Mouse (Mus musculus) neural tube, embryonic 11.5 days (tissue): ENCODE data around the gene Il11. TPM values are rescaled to one million over a fixed set of nuclear protein-coding genes. Genes with fewer than 3 reads are reported as not detected.
"Not testable (repeated sequence)": the region's sequence is repeated elsewhere in the genome, so short reads cannot be mapped to it uniquely, and the experiment has no call there.

Source experiments
- ATAC-seq: fragments of 200-750 bp; cut with Nextera tagmentation; 2 replicates; pipeline ENCODE4 v1.8.0; 2017; ENCODE audit warnings: moderate number of reproducible peaks, mild to moderate bottlenecking, moderate TSS enrichment, moderate library complexity; ENCODE audit not compliant: insufficient read depth, low FRiP score, low TSS enrichment
- DNase-seq: peaks from one replicate; pipeline ENCODE4 v3.0.0-alpha.2; 2015; ENCODE audit warnings: low spot score
- H3K27ac ChIP-seq: fragments of 300-500 bp; sonication (generic); 2 replicates; pipeline ENCODE4 v1.5.1; 2014; ENCODE audit warnings: low read depth, mild to moderate bottlenecking, low read length
- H3K27me3 ChIP-seq: fragments of 300-500 bp; sonication (generic); 2 replicates; pipeline ENCODE4 v1.6.1; 2014; ENCODE audit warnings: mild to moderate bottlenecking, low read length, mixed read lengths; ENCODE audit not compliant: control insufficient read depth, insufficient read depth
- H3K36me3 ChIP-seq: fragments of 300-500 bp; sonication (generic); 2 replicates; pipeline ENCODE4 v1.6.1; 2014; ENCODE audit warnings: mild to moderate bottlenecking, low read length, moderate library complexity, mixed read lengths; ENCODE audit not compliant: control insufficient read depth, insufficient read depth
- H3K4me1 ChIP-seq: fragments of 300-500 bp; sonication (generic); 2 replicates; pipeline ENCODE4 v1.6.1; 2014; ENCODE audit warnings: low read length, mixed read lengths; ENCODE audit not compliant: control insufficient read depth, insufficient read depth
- H3K4me2 ChIP-seq: fragments of 300-500 bp; sonication (generic); 2 replicates; pipeline ENCODE4 v1.6.1; 2014; ENCODE audit warnings: low read depth, mild to moderate bottlenecking, moderate library complexity
- H3K4me3 ChIP-seq: fragments of 300-500 bp; sonication (generic); 2 replicates; pipeline ENCODE4 v1.5.1; 2014; ENCODE audit warnings: low read depth, low read length
- H3K9ac ChIP-seq: fragments of 300-500 bp; sonication (generic); 2 replicates; pipeline ENCODE4 v1.6.1; 2014; ENCODE audit warnings: mild to moderate bottlenecking, low read length
- H3K9me3 ChIP-seq: fragments of 300-500 bp; sonication (generic); 2 replicates; pipeline ENCODE4 v1.6.1; 2016; ENCODE audit warnings: low read length; ENCODE audit not compliant: control insufficient read depth
- WGBS: fragments of 180-500 bp; shearing (Covaris S2); extraction: QIAGEN DNeasy Blood & Tissue Kit; methylation state at CpG from one replicate; pipeline ENCODE4 v1.1.7; 2014; 5-methylcytosine and 5-hydroxymethylcytosine counted together
- polyA plus RNA-seq: library from polyadenylated mRNA; unstranded; fragments of >200 nt; fragmentation: Nextera tagmentation; extraction: Ambion mirVana; gene quantifications from 2 replicates; pipeline ENCODE4 v1.2.1, GENCODE M21; 2014

Il11 gene
- polyA plus RNA-seq, 1 experiment from 2014 or later, result 0.16 TPM

- not testable (repeated sequence) for H3K9me3 ChIP-seq, ATAC-seq, DNase-seq, H3K27me3 ChIP-seq
- Histone ChIP-seq H3K27ac (peak overlapping the region; percentile 75), H3K4me1 (peaks cover 11% of the 10 kb centered on the region), H3K4me3 (peak overlapping the region; percentile 89), H3K9ac (peak overlapping the region; percentile 86), H3K36me3 (peaks cover 16% of the 10 kb centered on the region), H3K4me2 (peak overlapping the region; percentile 82)
- WGBS, result 1% methylated on average over 31 of the region's 31 CpGs
Measured at GRCm38 (mm10) chr7:4793248-4793647, 10.6 kb upstream of the Il11 start.

GRCm38 (mm10) chr7:4792278-4793212 lies 9.9 kb upstream of the Il11 start, which contains the start of gene Rpl28:
Gene Rpl28 (plus strand): TSS chr7:4792874.
- Histone ChIP-seq H3K4me1 (peaks cover 11% of the 10 kb centered on the region), H3K9ac (peak within 1 kb of the TSS; percentile 86), H3K27ac (peak within 1 kb of the TSS; percentile 78), H3K4me2 (peak within 1 kb of the TSS; percentile 82), H3K9me3 (no peaks in the 10 kb centered on the region), H3K27me3 (0 out of 2 replicates have a peak, but pooled peaks cover 9% of the 10 kb centered on the region), H3K36me3 (peaks cover 14% of the 10 kb centered on the region), H3K4me3 (peak within 1 kb of the TSS; percentile 89)
- DNase-seq (peak; percentile 95), ATAC-seq (peak; percentile 87)
- WGBS, result 3% methylated on average over 54 of the region's 54 CpGs

GRCm38 (mm10) chr7:4789436-4789935 lies 6.8 kb upstream of the Il11 start, which contains the start of gene Tmem238:
Gene Tmem238 (minus strand): TSS chr7:4789656.
- H3K4me1 ChIP-seq, result peaks cover 11% of the 10 kb centered on the region
- 0 out of 2 replicates have a peak, but pooled peaks have one; percentile 7 for ATAC-seq
- no peak for DNase-seq
- 0 out of 2 replicates have a peak, but pooled peaks cover 2% of the 10 kb centered on the region for H3K36me3 ChIP-seq
- H3K9ac ChIP-seq, result peak within 1 kb of the TSS; percentile 81
- no peak within 1 kb of the TSS for H3K27ac ChIP-seq
- WGBS, result 9% methylated on average over 40 of the region's 40 CpGs
- H3K27me3 ChIP-seq, result 0 out of 2 replicates have a peak, but pooled peaks cover 9% of the 10 kb centered on the region
- peak within 1 kb of the TSS; percentile 88 for H3K4me2 ChIP-seq
- H3K4me3 ChIP-seq, result peak within 1 kb of the TSS; percentile 48
- no peaks in the 10 kb centered on the region for H3K9me3 ChIP-seq

GRCm38 (mm10) chr7:4788499-4789435 lies 6.1 kb upstream of the Il11 start:
- H3K9ac ChIP-seq, result peak overlapping the region; percentile 81
- peak overlapping the region; percentile 88 for H3K4me2 ChIP-seq
- H3K27ac ChIP-seq, result no peak overlapping the region
- 2% methylated on average over 64 of the region's 64 CpGs for WGBS
- DNase-seq (peak; percentile 78), ATAC-seq (peak; percentile 58)
- no peaks in the 10 kb centered on the region for H3K36me3 ChIP-seq
- peak overlapping the region; percentile 48 for H3K4me3 ChIP-seq
- H3K4me1 ChIP-seq, result peaks cover 6% of the 10 kb centered on the region
- no peaks in the 10 kb centered on the region for H3K9me3 ChIP-seq
- H3K27me3 ChIP-seq, result 0 out of 2 replicates have a peak, but pooled peaks cover 9% of the 10 kb centered on the region

GRCm38 (mm10) chr7:4783667-4784268 lies 1.1 kb upstream of the Il11 start:
- no peak overlapping the region for H3K27ac ChIP-seq
- no peaks in the 10 kb centered on the region; the same call in 1 of the 2 replicates for H3K4me1 ChIP-seq
- DNase-seq, result no peak
- no peak overlapping the region for H3K4me3 ChIP-seq
- peaks cover 8% of the 10 kb centered on the region; the same call in 1 of the 2 replicates for H3K27me3 ChIP-seq
- no peak overlapping the region for H3K4me2 ChIP-seq
- no peak for ATAC-seq
- no peaks in the 10 kb centered on the region for H3K9me3 ChIP-seq
- no peak overlapping the region for H3K9ac ChIP-seq
- 81% methylated on average over 14 of the region's 14 CpGs for WGBS
- no peaks in the 10 kb centered on the region for H3K36me3 ChIP-seq

- WGBS, result 37% methylated on average over 3 of the region's 3 CpGs
- no peak for ATAC-seq
- H3K4me3 ChIP-seq, result no peak overlapping the region
- peaks cover 22% of the 10 kb centered on the region for H3K27me3 ChIP-seq
- H3K4me2 ChIP-seq, result no peak overlapping the region
- no peaks in the 10 kb centered on the region for H3K9me3 ChIP-seq
- no peak overlapping the region for H3K27ac ChIP-seq
- no peaks in the 10 kb centered on the region for H3K4me1 ChIP-seq
- no peak overlapping the region for H3K9ac ChIP-seq
- H3K36me3 ChIP-seq, result no peaks in the 10 kb centered on the region
- no peak for DNase-seq
Measured at GRCm38 (mm10) chr7:4782130-4782529, 529 bp downstream of the Il11 start.

- Histone ChIP-seq H3K4me1 (no peaks in the 10 kb centered on the region), H3K27ac (no peak overlapping the region), H3K27me3 (peaks cover 41% of the 10 kb centered on the region)
Measured at GRCm38 (mm10) chr7:4779921-4780320, 2.7 kb downstream of the Il11 start.

More at GRCm38 (mm10) chr7:4779921-4780320, 2.7 kb downstream of the Il11 start:
- Histone ChIP-seq H3K36me3 (no peaks in the 10 kb centered on the region), H3K4me2 (no peak overlapping the region), H3K4me3 (no peak overlapping the region), H3K9ac (no peak overlapping the region), H3K9me3 (no peaks in the 10 kb centered on the region)
- DNase-seq (no peak), ATAC-seq (no peak)
- 27% methylated on average over 5 of the region's 5 CpGs for WGBS
